Mouse (Mus musculus): Measurements from ENCODE around the gene Usp43.
A peak's percentile ranks its signal among the peaks of the same experiment; 100 is the strongest.

The Usp43 gene

GRCm38 (mm10) chr11:67895641-67896040 lies 26.3 kb downstream of the Usp43 start:
- peak; percentile 24 to 37 for DNase-seq

- no peak for DNase-seq
Measured at GRCm38 (mm10) chr11:67888521-67888920, 33.4 kb downstream of the Usp43 start.

- DNase-seq = no peak
Measured at GRCm38 (mm10) chr11:67885921-67886320, 36.0 kb downstream of the Usp43 start.

GRCm38 (mm10) chr11:67865521-67866197 lies 56.3 kb downstream of the Usp43 start:
- no peak for DNase-seq

- peak in 1 of 2 experiments; percentile 6 for DNase-seq
Measured at GRCm38 (mm10) chr11:67865100-67865499, 56.9 kb downstream of the Usp43 start.

GRCm38 (mm10) chr11:67861399-67861838 lies 60.5 kb downstream of the Usp43 start:
- no peak for DNase-seq

- DNase-seq = no peak
Measured at GRCm38 (mm10) chr11:67860743-67861398, 61.1 kb downstream of the Usp43 start.

- peak; percentile 18 to 26 for DNase-seq
Measured at GRCm38 (mm10) chr11:67858518-67858917, 63.4 kb downstream of the Usp43 start.

GRCm38 (mm10) chr11:67855035-67855434 lies 66.9 kb downstream of the Usp43 start:
- peak; percentile 68 to 72 for DNase-seq

- no peak for DNase-seq
Measured at GRCm38 (mm10) chr11:67853996-67854395, 68.0 kb downstream of the Usp43 start.

GRCm38 (mm10) chr11:67851770-67852169 lies 70.2 kb downstream of the Usp43 start:
- no peak for DNase-seq

GRCm38 (mm10) chr11:67845193-67845592 lies 76.8 kb downstream of the Usp43 start:
- DNase-seq = no peak

- no peak for DNase-seq
Measured at GRCm38 (mm10) chr11:67839810-67840209, 82.1 kb downstream of the Usp43 start.

- DNase-seq = no peak
Measured at GRCm38 (mm10) chr11:67835408-67836078, 86.4 kb downstream of the Usp43 start.

- peak; percentile 64 to 69 for DNase-seq
Measured at GRCm38 (mm10) chr11:67831820-67832219, 90.1 kb downstream of the Usp43 start.

GRCm38 (mm10) chr11:67829530-67829929 lies 92.4 kb downstream of the Usp43 start:
- DNase-seq = no peak

GRCm38 (mm10) chr11:67828360-67829059 lies 93.4 kb downstream of the Usp43 start:
- no peak for DNase-seq

- DNase-seq = peak; percentile 80 to 84
Measured at GRCm38 (mm10) chr11:67821560-67821959, 100.4 kb downstream of the Usp43 start.

- peak; percentile 72 for DNase-seq
Measured at GRCm38 (mm10) chr11:67820221-67820620, 101.7 kb downstream of the Usp43 start.

- DNase-seq = peak; percentile 76 to 79
Measured at GRCm38 (mm10) chr11:67819604-67820003, 102.3 kb downstream of the Usp43 start.

- DNase-seq = peak; percentile 69 to 73
Measured at GRCm38 (mm10) chr11:67811535-67811934, 110.4 kb downstream of the Usp43 start.

- DNase-seq = no peak
Measured at GRCm38 (mm10) chr11:67808051-67808450, 113.9 kb downstream of the Usp43 start.

All from cerebellum, postnatal 10 days (tissue).